Mouse (Mus musculus): ENCODE data around the gene Camsap2.

DNA sequence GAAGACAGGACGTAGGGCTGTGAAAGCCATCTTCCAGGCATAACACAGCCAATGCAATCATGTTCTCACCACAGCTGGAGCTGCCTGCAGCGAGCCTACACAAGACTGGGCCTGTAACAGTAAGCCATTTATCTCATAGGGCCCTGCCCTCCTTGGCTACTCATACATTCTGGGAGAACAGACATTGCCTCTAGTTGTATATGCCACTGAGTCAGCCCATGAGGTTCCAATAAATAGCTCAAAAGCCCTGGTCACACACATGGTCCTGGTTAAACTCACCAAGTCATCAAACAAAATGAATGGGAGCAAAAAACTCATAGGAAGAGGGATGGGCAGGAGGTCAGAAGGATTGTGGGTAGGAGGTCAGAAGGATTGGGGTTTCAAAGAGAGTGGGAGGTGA is 17.3 kb downstream of the Camsap2 start:
- TF ChIP-seq CTCF (IDR thresholded peaks at IDR 0.05; ENCODE audit: borderline replicate concordance, insufficient read depth, low read length) (no peak), POLR2A (IDR thresholded peaks at IDR 0.05; ENCODE audit: low read depth, low read length) (no peak)

All from embryonic fibroblast, embryonic 13.5 days (primary cell).